Mouse (Mus musculus) lung, postnatal 0 days (tissue): ENCODE results near the gene Asic2.

ENCODE experiments used
- CTCF ChIP-seq: IDR thresholded peaks from 2 replicates; pipeline ENCODE4 v1.5.1; 2016; ENCODE audit warnings: antibody characterized with exemption, mild to moderate bottlenecking
- EP300 ChIP-seq: IDR thresholded peaks from 2 replicates; pipeline ENCODE4 v1.6.1; 2016; ENCODE audit warnings: antibody characterized with exemption, mild to moderate bottlenecking, control low read depth

DNA sequence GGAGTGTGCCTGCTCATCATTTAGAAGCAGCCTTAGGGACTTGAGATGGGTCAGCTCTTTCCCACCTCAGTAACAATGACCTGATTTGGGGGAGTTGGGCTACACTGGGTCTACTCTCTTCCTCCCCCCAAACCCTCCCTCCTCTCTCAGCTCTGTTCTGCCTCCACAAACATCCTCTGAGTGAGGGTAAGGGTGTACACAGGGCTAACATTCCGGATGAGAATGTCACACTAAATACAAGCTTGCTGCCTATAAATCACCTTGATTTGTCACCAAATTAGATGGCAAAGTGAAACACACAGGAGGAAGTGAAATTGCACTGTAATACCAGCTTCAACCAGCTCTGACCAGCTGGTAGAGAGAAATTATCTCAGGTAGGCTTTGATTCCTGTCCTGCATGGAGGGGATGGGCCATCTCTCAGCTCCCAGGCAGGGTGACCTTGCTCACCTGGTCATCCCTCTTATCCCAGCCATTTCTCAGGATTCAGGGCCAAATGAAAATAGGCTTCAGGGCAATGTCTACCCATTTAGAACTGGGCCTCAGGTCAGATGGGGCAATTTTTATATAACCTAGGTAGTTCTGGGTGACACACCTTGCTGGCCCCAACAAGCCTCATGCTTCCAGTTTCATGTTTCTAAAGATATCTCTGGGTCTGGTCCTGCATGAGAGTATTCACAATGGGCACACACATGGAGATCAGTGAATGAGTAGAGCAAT lies 120.3 kb downstream of the Asic2 start:
- TF ChIP-seq CTCF (no peak), EP300 (no peak)
